Mouse (Mus musculus): ENCODE measurements at regions not wholly inside any gene's neighbourhood (a gene's known extent, or its start where the extent isn't known, plus 50 kb on each side); places are given as distances from the start of the nearest gene placed in this dataset.

DNA sequence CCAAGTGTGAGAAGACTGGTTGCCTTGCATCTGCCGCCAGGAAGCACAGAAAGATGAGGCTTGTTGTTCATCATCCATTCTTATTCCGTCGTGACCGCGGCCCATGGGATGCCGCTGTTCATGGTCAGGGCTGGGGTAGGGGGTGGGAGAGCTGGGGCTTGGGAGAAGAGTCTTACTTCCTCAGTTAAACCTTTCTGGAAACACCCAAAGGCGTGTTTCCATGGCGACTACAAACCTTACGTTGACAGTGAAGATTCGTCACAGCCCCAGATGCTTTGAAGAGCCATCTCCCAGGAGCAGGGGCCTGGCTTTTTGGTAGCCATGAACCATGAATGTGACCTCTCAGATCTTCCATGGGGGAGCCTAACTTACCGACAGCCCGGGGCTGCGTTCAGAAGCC, 114.6 kb upstream of the Lrfn2 start:
- Histone ChIP-seq H3K9ac (ENCODE audit: low read length) (no peak overlapping the region), H3K4me1 (ENCODE audit: control insufficient read depth, insufficient read depth, low read length) (peaks cover 11% of the 10 kb centered on the region), H3K9me3 (ENCODE audit: control insufficient read depth, low read length) (no peaks in the 10 kb centered on the region), H3K27ac (ENCODE audit: low read depth, low read length) (no peak overlapping the region), H3K4me2 (no peak overlapping the region), H3K4me3 (ENCODE audit: low read depth, low read length) (no peak overlapping the region), H3K27me3 (ENCODE audit: control insufficient read depth, insufficient read depth, low read length) (no peaks in the 10 kb centered on the region), H3K36me3 (ENCODE audit: control insufficient read depth, insufficient read depth, low read length) (no peaks in the 10 kb centered on the region)
- ATAC-seq (ENCODE audit: low FRiP score) (no peak), DNase-seq (ENCODE audit: low spot score, missing footprints) (no peak)
- 77% methylated on average over 13 of the region's 13 CpGs for WGBS

DNA sequence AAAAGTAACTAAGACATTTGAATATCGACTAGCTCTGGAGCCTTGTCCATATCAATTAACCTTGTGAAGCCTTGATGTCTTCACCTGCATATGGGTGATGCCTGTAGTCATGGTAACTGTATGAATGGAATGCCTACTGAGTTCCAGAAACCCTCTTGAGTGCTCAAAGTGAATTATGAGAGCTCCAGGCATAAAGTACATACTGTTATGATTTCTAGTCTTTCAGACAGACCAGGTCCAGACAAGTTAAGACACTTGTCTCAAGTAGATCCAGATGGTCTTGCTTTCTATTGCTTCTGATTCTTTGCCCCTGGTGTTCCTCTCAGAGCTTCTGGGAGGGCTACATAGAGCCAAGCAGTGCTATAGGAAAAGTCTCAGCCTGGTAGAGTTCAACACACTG, 112.5 kb upstream of the Lrfn2 start:
- no peak for DNase-seq (ENCODE audit: low spot score, missing footprints)
- Histone ChIP-seq H3K27me3 (ENCODE audit: control insufficient read depth, insufficient read depth, low read length) (no peaks in the 10 kb centered on the region), H3K9me3 (ENCODE audit: control insufficient read depth, low read length) (no peaks in the 10 kb centered on the region), H3K36me3 (ENCODE audit: control insufficient read depth, insufficient read depth, low read length) (no peaks in the 10 kb centered on the region), H3K4me3 (ENCODE audit: low read depth, low read length) (no peak overlapping the region), H3K27ac (ENCODE audit: low read depth, low read length) (no peak overlapping the region), H3K4me2 (no peak overlapping the region), H3K4me1 (ENCODE audit: control insufficient read depth, insufficient read depth, low read length) (peaks cover 6% of the 10 kb centered on the region), H3K9ac (ENCODE audit: low read length) (no peak overlapping the region)
- WGBS: 81% methylated on average over 1 of the region's 1 CpGs
- ATAC-seq (ENCODE audit: low FRiP score): no peak

DNA sequence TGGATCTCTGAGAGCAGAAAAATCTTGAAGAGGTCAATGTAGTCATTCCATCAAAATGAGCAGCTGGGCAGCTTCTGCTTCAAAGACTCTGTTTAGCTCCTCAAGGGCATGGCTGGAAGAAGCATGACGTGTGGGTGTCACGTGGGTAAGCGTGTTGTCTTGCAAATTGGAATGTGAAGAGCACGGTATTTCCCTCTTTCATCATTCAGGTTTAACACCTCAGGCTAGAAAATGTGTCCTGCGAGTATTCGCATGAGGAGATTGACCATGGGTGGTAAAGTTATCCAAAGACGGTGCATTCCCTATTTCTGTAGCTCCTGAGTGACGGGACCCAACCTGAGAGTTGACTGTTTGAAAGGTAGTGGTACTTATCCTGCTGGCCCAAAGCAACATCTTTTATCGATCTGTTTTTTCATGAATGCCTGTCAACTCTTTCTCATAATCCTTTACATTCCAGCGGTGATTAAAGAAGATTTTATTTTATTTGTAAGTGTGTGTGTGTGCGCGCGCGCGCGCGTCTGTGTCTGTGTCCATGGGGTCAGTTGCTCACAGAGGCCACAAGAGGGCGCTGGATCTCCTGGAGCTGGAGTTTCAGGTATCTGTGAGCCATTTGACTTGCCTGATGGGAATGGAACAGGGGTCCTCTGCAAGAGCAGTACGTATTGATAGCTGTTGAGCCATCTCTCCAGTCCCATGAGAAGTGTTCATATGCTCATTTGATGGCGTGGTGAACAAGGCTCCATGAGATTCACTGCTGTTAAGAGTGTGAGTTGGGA, 109.9 kb upstream of the Lrfn2 start:
- Histone ChIP-seq H3K4me2 (no peak overlapping the region), H3K4me3 (ENCODE audit: low read depth, low read length) (no peak overlapping the region), H3K36me3 (ENCODE audit: control insufficient read depth, insufficient read depth, low read length) (no peaks in the 10 kb centered on the region), H3K9me3 (ENCODE audit: control insufficient read depth, low read length) (no peaks in the 10 kb centered on the region), H3K4me1 (ENCODE audit: control insufficient read depth, insufficient read depth, low read length) (no peaks in the 10 kb centered on the region), H3K9ac (ENCODE audit: low read length) (no peak overlapping the region), H3K27me3 (ENCODE audit: control insufficient read depth, insufficient read depth, low read length) (no peaks in the 10 kb centered on the region), H3K27ac (ENCODE audit: low read depth, low read length) (no peak overlapping the region)
- no peak for DNase-seq (ENCODE audit: low spot score, missing footprints)
- WGBS: 88% methylated on average over 20 of the region's 20 CpGs
- ATAC-seq (ENCODE audit: low FRiP score): no peak

DNA sequence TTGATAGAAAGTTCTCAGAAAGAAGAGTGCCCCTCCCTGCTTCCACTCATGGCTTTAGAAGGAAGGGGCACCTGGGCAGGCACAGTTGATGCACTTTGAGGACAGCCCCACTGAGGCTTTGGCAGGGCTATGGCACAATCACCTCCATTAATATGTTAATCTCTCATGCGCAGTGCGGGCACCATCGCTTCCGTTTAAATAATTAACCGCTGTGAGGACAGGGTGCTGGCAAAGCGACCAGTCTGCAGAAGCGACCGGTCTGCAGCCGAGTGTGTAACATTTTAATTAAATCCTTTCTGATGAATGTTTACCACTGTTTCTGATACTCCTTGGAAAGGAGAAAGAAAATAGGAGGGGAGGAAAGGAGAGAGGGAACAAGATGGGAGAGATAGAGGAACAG, 108.3 kb upstream of the Lrfn2 start:
- DNase-seq (ENCODE audit: low spot score, missing footprints) (no peak), ATAC-seq (ENCODE audit: low FRiP score) (no peak)
- H3K4me3 ChIP-seq (ENCODE audit: low read depth, low read length): no peak overlapping the region
- H3K36me3 ChIP-seq (ENCODE audit: control insufficient read depth, insufficient read depth, low read length): no peaks in the 10 kb centered on the region
- no peaks in the 10 kb centered on the region for H3K4me1 ChIP-seq (ENCODE audit: control insufficient read depth, insufficient read depth, low read length)
- no peaks in the 10 kb centered on the region for H3K9me3 ChIP-seq (ENCODE audit: control insufficient read depth, low read length)
- H3K9ac ChIP-seq (ENCODE audit: low read length): no peak overlapping the region
- no peak overlapping the region for H3K27ac ChIP-seq (ENCODE audit: low read depth, low read length)
- no peak overlapping the region for H3K4me2 ChIP-seq
- H3K27me3 ChIP-seq (ENCODE audit: control insufficient read depth, insufficient read depth, low read length): no peaks in the 10 kb centered on the region
- WGBS: 65% methylated on average over 9 of the region's 9 CpGs

DNA sequence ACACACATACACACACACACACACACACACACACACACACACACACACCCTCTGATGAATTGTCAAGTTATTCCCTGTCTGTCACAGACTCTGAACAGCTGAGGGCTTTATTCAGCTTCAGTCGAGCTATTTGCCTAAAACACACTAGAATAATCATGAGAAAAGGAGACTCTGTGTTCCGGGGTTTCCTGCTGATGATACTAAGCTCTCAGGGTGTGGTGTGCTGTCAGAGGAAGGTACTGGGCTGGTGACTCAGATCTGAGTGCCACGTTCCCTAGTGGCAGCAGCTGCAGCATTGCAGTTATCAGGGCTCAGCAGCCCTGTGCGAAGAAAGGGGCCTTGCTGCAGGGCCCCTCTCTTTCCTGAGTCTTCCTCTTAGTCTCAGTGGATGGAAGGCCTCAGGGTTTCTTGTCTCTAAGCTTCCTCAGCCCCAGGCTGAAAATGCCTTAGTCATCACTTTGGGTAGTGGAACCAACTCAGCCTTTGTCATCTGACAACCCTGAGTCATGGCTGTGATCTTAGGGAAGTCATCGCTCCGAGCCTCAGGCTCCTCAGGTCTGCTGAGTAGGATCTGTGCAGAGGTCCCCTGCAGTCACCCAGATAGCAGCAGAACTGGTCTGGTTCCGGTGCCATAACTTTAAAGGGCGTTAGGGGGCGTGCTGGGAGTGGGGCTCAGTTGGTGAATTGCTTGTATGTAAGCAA, 106.8 kb upstream of the Lrfn2 start:
- H3K27ac ChIP-seq (ENCODE audit: low read depth, low read length): no peak overlapping the region
- 62% methylated on average over 9 of the region's 9 CpGs for WGBS
- ATAC-seq (ENCODE audit: low FRiP score): no peak

DNA sequence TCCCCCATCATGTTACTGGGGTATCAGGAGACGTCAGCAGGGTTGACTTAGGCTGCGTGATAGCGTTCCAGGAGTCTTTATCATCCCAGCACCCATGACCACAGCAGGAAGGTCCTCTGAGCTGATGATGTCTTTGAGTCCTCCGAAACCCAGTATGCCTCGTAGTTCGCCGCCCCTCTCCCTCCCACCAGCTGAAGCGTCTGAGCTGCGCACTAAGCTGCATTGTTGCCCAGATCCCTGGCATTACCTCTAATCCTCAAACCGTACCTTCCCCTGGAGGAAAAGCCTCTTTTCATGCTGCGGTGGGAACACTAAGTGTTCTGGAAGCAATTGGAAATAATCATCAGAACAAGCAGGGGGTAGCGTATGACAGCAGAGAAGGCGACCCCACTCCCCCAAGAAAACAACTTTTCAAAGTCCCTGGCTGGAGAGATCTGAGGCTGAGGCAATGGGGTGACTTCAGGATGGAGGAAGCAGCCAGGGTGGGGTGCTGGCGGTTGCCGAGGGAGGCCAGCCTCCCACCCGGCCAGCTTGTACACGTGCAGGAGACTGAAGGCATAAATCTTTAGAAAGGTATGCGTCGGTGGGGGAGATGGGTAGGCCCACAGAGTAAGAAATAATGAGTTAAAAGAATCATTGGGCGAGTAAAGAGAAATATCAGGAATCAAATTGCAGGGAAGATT, 93.7 kb upstream of the Lrfn2 start:
- Histone ChIP-seq H3K36me3 (ENCODE audit: control insufficient read depth, insufficient read depth, low read length) (no peaks in the 10 kb centered on the region), H3K9me3 (ENCODE audit: control insufficient read depth, low read length) (no peaks in the 10 kb centered on the region), H3K27ac (ENCODE audit: low read depth, low read length) (no peak overlapping the region), H3K9ac (ENCODE audit: low read length) (no peak overlapping the region), H3K4me3 (ENCODE audit: low read depth, low read length) (no peak overlapping the region), H3K4me1 (ENCODE audit: control insufficient read depth, insufficient read depth, low read length) (no peaks in the 10 kb centered on the region), H3K27me3 (ENCODE audit: control insufficient read depth, insufficient read depth, low read length) (no peaks in the 10 kb centered on the region), H3K4me2 (no peak overlapping the region)
- no peak for ATAC-seq (ENCODE audit: low FRiP score)
- WGBS: 42% methylated on average over 20 of the region's 20 CpGs
- no peak for DNase-seq (ENCODE audit: low spot score, missing footprints)

More for the DNA sequence above, 106.8 kb upstream of the Lrfn2 start:
- no peak overlapping the region for H3K9ac ChIP-seq (ENCODE audit: low read length)
- H3K9me3 ChIP-seq (ENCODE audit: control insufficient read depth, low read length): no peaks in the 10 kb centered on the region
- DNase-seq (ENCODE audit: low spot score, missing footprints): no peak
- H3K36me3 ChIP-seq (ENCODE audit: control insufficient read depth, insufficient read depth, low read length): no peaks in the 10 kb centered on the region
- no peaks in the 10 kb centered on the region for H3K27me3 ChIP-seq (ENCODE audit: control insufficient read depth, insufficient read depth, low read length)
- no peak overlapping the region for H3K4me2 ChIP-seq
- H3K4me1 ChIP-seq (ENCODE audit: control insufficient read depth, insufficient read depth, low read length): no peaks in the 10 kb centered on the region
- H3K4me3 ChIP-seq (ENCODE audit: low read depth, low read length): no peak overlapping the region

DNA sequence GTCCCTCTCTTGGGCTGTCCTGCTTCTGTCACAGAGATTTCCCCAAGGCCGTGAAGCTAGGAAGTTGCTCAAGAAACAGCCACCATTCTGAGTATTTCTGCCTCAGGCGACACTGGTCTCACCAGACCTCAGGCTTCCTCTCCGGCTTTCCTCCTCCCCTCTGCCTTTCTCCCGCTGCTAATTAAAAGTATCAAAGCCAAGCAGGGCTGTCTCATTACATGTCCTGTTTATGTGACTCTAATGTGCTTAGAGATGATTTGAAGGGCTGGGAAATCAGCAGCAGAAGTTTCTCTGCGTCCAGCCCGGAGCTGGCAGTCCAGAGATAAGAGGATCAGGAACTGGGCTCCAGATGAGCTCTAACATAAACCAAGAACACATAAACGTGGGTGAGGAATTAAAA, 84.3 kb upstream of the Lrfn2 start:
- no peak overlapping the region for H3K4me3 ChIP-seq (ENCODE audit: low read depth, low read length)
- no peaks in the 10 kb centered on the region for H3K9me3 ChIP-seq (ENCODE audit: control insufficient read depth, low read length)
- 64% methylated on average over 7 of the region's 7 CpGs for WGBS
- no peaks in the 10 kb centered on the region for H3K27me3 ChIP-seq (ENCODE audit: control insufficient read depth, insufficient read depth, low read length)
- H3K4me1 ChIP-seq (ENCODE audit: control insufficient read depth, insufficient read depth, low read length): no peaks in the 10 kb centered on the region
- DNase-seq (ENCODE audit: low spot score, missing footprints) (no peak), ATAC-seq (ENCODE audit: low FRiP score) (no peak)
- no peaks in the 10 kb centered on the region for H3K36me3 ChIP-seq (ENCODE audit: control insufficient read depth, insufficient read depth, low read length)
- H3K27ac ChIP-seq (ENCODE audit: low read depth, low read length): no peak overlapping the region
- no peak overlapping the region for H3K4me2 ChIP-seq
- H3K9ac ChIP-seq (ENCODE audit: low read length): no peak overlapping the region

DNA sequence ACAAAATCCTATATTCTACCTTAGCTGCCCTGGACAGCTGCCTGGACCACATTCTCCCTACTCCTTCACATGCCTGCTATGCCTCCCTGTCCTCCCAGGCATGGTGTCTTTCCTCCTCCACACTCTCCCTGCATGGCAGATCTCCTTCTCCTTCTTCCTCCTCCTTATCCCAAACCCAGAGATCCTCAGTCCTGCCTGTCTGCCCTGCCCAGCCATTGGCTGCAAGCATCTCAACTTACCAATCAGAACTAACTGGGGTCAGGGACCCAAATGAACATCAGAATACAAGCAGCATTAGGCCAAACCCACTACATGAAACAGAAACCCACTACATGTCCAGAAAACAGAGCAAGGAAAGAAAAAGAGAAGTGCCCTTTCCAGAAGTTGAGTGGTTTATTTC, 81.3 kb upstream of the Lrfn2 start:
- ATAC-seq (ENCODE audit: low FRiP score) (no peak), DNase-seq (ENCODE audit: low spot score, missing footprints) (peak; percentile 62)
- no peaks in the 10 kb centered on the region for H3K36me3 ChIP-seq (ENCODE audit: control insufficient read depth, insufficient read depth, low read length)
- no peak overlapping the region for H3K4me2 ChIP-seq
- no peaks in the 10 kb centered on the region for H3K9me3 ChIP-seq (ENCODE audit: control insufficient read depth, low read length)
- no peak overlapping the region for H3K4me3 ChIP-seq (ENCODE audit: low read depth, low read length)
- H3K9ac ChIP-seq (ENCODE audit: low read length): no peak overlapping the region
- H3K27ac ChIP-seq (ENCODE audit: low read depth, low read length): no peak overlapping the region
- H3K4me1 ChIP-seq (ENCODE audit: control insufficient read depth, insufficient read depth, low read length): no peaks in the 10 kb centered on the region
- no peaks in the 10 kb centered on the region for H3K27me3 ChIP-seq (ENCODE audit: control insufficient read depth, insufficient read depth, low read length)

DNA sequence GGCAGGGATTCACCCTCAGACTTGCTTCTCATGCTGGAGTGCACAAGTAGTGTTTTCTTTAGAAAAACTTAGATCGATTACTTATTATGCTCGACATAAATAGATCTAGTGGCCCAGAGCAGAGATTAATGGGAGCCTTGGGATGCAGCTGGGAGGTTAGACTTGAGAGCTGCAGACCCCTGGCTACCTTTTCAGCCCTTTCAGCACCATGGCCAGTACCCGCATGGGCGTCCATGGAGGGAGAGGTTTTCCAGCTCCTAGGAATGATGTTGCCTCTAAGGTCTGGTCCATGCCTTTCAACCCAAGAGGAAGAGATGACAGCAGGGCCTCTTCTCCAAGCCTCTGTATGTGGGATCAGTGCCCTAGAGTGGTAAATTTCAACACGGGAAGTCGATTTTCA, 73.3 kb upstream of the Lrfn2 start:
- Histone ChIP-seq H3K9me3 (ENCODE audit: control insufficient read depth, low read length) (no peaks in the 10 kb centered on the region), H3K27me3 (ENCODE audit: control insufficient read depth, insufficient read depth, low read length) (no peaks in the 10 kb centered on the region), H3K4me3 (ENCODE audit: low read depth, low read length) (no peak overlapping the region), H3K4me1 (ENCODE audit: control insufficient read depth, insufficient read depth, low read length) (no peaks in the 10 kb centered on the region), H3K9ac (ENCODE audit: low read length) (no peak overlapping the region), H3K36me3 (ENCODE audit: control insufficient read depth, insufficient read depth, low read length) (no peaks in the 10 kb centered on the region), H3K4me2 (no peak overlapping the region), H3K27ac (ENCODE audit: low read depth, low read length) (no peak overlapping the region)
- no peak for DNase-seq (ENCODE audit: low spot score, missing footprints)
- 52% methylated on average over 6 of the region's 6 CpGs for WGBS
- no peak for ATAC-seq (ENCODE audit: low FRiP score)

Measured in midbrain, embryonic 11.5 days (tissue).